Mouse (Mus musculus): ENCODE results near the gene Abcd3. TPM values are rescaled to one million over a fixed set of nuclear protein-coding genes. Genes with fewer than 3 reads are reported as not detected.
"Not testable (repeated sequence)": the region's sequence is repeated elsewhere in the genome, so short reads cannot be mapped to it uniquely, and the experiment has no call there.

Gene Abcd3
- polyA plus RNA-seq, 1 experiment from 2014 or later, result 59.4 TPM

DNA sequence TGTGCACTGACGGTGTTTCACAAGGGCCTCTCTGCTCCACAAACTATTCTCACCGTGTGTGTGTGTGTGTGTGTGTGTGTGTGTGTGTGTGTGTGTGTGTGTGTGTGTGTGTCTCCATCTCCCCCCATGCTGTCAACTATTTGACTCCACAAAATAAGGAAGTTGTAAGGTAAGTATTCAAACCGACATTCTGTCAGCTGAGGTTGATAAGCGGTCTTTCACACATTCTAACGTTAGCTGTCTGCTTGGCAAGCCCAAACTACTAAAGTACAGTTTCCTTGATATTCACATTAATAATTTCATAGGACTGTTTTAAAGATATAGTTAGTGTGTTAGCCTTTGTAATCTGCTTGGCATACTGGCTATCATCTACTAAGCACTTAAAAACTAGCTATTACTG, 48.3 kb downstream of the Abcd3 start:
- H3K36me3 ChIP-seq (ENCODE audit: control insufficient read depth, insufficient read depth, low read length), result peaks cover 8% of the 10 kb centered on the region; the same call in 1 of the 2 replicates
- WGBS, result 90% methylated on average over 5 of the region's 5 CpGs
- no peaks in the 10 kb centered on the region for H3K9me3 ChIP-seq (ENCODE audit: control insufficient read depth, low read length)
- H3K4me1 ChIP-seq (ENCODE audit: control insufficient read depth, insufficient read depth, low read length), result no peaks in the 10 kb centered on the region
- no peak for ATAC-seq (ENCODE audit: insufficient read depth, low FRiP score, low TSS enrichment)
- no peak overlapping the region for H3K4me3 ChIP-seq (ENCODE audit: low read depth, low read length)
- no peaks in the 10 kb centered on the region for H3K27me3 ChIP-seq (ENCODE audit: control insufficient read depth, insufficient read depth, low read length)
- no peak overlapping the region for H3K9ac ChIP-seq (ENCODE audit: low read length)
- no peak overlapping the region for H3K27ac ChIP-seq (ENCODE audit: low read depth, low read length)
- no peak for DNase-seq (ENCODE audit: low spot score)
- no peak overlapping the region for H3K4me2 ChIP-seq (ENCODE audit: low read depth)

DNA sequence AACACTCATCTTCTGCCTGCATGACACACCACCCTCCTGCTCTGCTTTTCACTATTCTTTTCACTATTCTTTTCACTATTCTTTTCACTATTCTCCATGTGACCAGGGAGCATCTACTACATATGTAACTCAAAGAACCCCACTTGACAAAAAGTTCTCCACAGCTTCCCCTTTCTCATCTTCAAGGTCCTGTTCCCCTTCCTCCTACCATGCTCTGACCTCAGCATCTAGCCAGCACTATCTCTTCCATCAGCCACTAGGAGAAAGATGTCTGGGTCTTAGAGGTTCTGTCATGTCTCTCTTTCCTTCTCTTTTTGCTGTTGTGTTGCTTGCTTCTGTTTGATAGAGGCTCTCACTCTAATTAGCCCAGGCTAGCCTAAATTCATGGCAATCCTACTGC, 49.1 kb downstream of the Abcd3 start:
- ATAC-seq (ENCODE audit: insufficient read depth, low FRiP score, low TSS enrichment) (no peak), DNase-seq (ENCODE audit: low spot score) (no peak)
- Histone ChIP-seq H3K36me3 (ENCODE audit: control insufficient read depth, insufficient read depth, low read length) (0 out of 2 replicates have a peak, but pooled peaks cover 6% of the 10 kb centered on the region), H3K27me3 (ENCODE audit: control insufficient read depth, insufficient read depth, low read length) (no peaks in the 10 kb centered on the region), H3K4me1 (ENCODE audit: control insufficient read depth, insufficient read depth, low read length) (no peaks in the 10 kb centered on the region), H3K27ac (ENCODE audit: low read depth, low read length) (no peak overlapping the region), H3K4me2 (ENCODE audit: low read depth) (no peak overlapping the region), H3K9me3 (ENCODE audit: control insufficient read depth, low read length) (no peaks in the 10 kb centered on the region), H3K9ac (ENCODE audit: low read length) (no peak overlapping the region), H3K4me3 (ENCODE audit: low read depth, low read length) (no peak overlapping the region)

DNA sequence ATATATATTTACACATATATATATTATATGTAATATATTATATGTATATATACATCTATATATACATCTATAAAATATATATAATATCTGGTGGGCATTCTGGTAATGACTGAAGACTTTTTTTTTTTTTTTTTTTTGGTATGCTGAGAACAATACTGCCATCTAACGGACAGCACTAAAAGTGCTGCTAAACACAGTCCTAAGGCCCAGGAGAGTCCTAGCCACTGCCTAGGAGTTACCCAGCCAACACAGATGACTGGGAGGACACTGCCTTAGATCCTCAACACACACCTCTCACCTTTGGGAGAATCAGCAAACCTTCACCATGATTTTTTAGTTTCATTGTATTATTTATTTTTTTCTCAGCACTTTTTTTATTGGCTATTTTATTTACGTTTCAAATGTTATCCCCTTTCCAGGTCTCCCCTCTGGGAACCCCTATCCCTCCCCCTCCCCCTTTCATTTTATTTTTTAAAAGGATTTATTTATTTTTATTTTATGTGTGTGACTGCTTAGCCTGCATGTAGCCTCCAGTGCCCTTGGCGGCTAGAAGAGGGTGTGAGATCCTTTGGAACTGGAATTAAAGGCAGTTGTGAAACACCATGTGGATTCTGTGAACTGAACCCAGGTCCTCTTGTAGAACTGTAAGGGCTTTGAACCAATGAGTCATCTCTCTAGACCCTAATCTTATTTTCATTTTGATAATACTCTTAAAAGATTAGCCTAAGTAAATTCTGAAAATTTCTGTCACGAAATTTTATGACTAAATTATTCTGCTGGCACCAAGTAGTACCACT, 52.8 kb downstream of the Abcd3 start:
- 0 out of 2 replicates have a peak, but pooled peaks cover 2% of the 10 kb centered on the region for H3K36me3 ChIP-seq (ENCODE audit: control insufficient read depth, insufficient read depth, low read length)
- no peak for DNase-seq (ENCODE audit: low spot score)
- no peak overlapping the region for H3K4me3 ChIP-seq (ENCODE audit: low read depth, low read length)
- no peak overlapping the region for H3K4me2 ChIP-seq (ENCODE audit: low read depth)
- H3K27ac ChIP-seq (ENCODE audit: low read depth, low read length), result no peak overlapping the region
- no peaks in the 10 kb centered on the region for H3K9me3 ChIP-seq (ENCODE audit: control insufficient read depth, low read length)
- no peak for ATAC-seq (ENCODE audit: insufficient read depth, low FRiP score, low TSS enrichment)
- no peaks in the 10 kb centered on the region for H3K27me3 ChIP-seq (ENCODE audit: control insufficient read depth, insufficient read depth, low read length)
- no peaks in the 10 kb centered on the region for H3K4me1 ChIP-seq (ENCODE audit: control insufficient read depth, insufficient read depth, low read length)
- WGBS, result 65% methylated on average over 4 of the region's 4 CpGs
- no peak overlapping the region for H3K9ac ChIP-seq (ENCODE audit: low read length)

DNA sequence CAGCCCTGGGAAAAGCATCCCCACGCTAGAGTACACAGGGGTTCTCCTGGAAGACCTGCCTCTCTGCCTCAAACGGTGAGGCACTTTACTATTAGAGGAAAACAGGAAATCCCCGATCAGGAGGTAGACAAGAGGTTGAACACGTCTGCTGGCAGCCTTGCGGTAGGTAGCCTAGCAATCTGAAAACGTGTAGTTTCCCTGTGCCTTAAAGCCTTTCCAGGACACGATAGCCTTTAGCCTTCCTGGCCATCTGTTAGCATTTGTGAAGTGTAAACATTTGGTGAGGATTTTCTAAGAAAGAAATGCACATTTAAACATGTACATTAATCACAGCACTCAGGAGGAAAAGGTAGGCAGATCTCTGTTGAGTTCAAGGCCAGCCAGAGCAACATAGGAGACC, 56.7 kb downstream of the Abcd3 start:
- H3K27me3 ChIP-seq (ENCODE audit: control insufficient read depth, insufficient read depth, low read length), result no peaks in the 10 kb centered on the region
- DNase-seq (ENCODE audit: low spot score) (no peak), ATAC-seq (ENCODE audit: insufficient read depth, low FRiP score, low TSS enrichment) (no peak)
- no peak overlapping the region for H3K4me3 ChIP-seq (ENCODE audit: low read depth, low read length)
- no peaks in the 10 kb centered on the region for H3K36me3 ChIP-seq (ENCODE audit: control insufficient read depth, insufficient read depth, low read length)
- WGBS, result 76% methylated on average over 7 of the region's 7 CpGs
- no peak overlapping the region for H3K4me2 ChIP-seq (ENCODE audit: low read depth)
- H3K4me1 ChIP-seq (ENCODE audit: control insufficient read depth, insufficient read depth, low read length), result no peaks in the 10 kb centered on the region
- H3K9me3 ChIP-seq (ENCODE audit: control insufficient read depth, low read length), result no peaks in the 10 kb centered on the region
- no peak overlapping the region for H3K9ac ChIP-seq (ENCODE audit: low read length)
- H3K27ac ChIP-seq (ENCODE audit: low read depth, low read length), result no peak overlapping the region

DNA sequence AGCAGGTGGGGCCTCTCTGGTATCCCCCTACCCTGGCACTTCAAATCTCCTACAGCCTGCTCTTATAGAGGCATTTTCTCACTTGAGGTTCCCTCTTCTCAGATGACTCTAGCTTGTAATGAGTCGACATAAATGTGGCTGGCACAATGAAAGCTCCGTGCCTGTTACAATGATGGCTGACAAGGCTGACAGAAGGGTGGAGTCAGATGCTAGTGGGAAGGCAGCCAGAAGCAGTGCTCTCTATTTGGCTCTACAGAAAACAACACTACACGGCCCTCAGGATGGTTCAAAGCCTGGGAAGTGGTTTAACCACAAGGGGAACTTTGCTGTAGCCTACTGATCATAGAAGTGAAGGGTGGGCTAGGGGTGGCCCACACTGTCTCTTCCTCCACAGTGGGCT, 60.0 kb downstream of the Abcd3 start:
- ATAC-seq (ENCODE audit: insufficient read depth, low FRiP score, low TSS enrichment) (no peak), DNase-seq (ENCODE audit: low spot score) (no peak)
- no peak overlapping the region for H3K9ac ChIP-seq (ENCODE audit: low read length)
- no peak overlapping the region for H3K27ac ChIP-seq (ENCODE audit: low read depth, low read length)
- H3K4me3 ChIP-seq (ENCODE audit: low read depth, low read length), result no peak overlapping the region
- no peaks in the 10 kb centered on the region for H3K27me3 ChIP-seq (ENCODE audit: control insufficient read depth, insufficient read depth, low read length)
- WGBS, result 50% methylated on average over 3 of the region's 3 CpGs
- H3K9me3 ChIP-seq (ENCODE audit: control insufficient read depth, low read length), result no peaks in the 10 kb centered on the region
- H3K4me2 ChIP-seq (ENCODE audit: low read depth), result no peak overlapping the region
- no peaks in the 10 kb centered on the region for H3K4me1 ChIP-seq (ENCODE audit: control insufficient read depth, insufficient read depth, low read length)
- H3K36me3 ChIP-seq (ENCODE audit: control insufficient read depth, insufficient read depth, low read length), result no peaks in the 10 kb centered on the region

DNA sequence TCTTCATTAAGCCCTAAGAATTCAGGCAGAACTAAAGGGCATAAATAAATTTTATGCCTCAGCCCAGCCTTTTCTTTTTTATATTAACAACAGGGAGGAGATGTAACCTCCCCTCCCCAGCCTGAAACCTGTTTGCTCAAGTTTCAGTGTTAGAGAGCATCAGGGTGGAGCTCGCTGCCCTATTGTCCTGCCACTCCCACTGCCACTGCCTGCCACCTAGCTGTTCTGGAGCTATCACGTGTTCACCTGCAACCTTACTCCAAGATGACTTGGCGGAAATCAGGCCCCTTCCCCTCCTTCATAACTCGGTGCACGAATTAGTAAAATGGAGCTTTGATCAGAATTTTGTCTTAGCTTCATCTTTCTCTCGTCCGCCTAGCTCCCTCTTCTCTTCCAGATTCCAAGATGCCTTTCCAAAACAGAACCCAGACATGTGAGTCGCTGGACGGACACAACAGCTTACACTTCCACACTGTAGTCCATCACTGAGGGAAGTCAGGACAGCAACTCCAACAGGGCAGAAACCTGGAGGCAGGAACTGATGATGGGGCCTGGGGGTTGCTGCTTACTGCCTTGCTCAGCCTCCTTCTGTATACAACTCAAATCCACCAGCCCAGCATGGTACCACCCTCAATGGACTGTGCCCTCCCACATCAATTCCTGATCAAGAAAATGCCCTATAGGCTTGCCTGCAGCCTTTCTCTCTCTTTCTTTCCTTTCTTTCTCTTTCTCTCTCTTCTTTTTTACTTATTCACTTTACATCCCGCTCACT, 60.6 kb downstream of the Abcd3 start:
- not testable (repeated sequence) for H3K9me3 ChIP-seq (ENCODE audit: control insufficient read depth, low read length); DNase-seq (ENCODE audit: low spot score); ATAC-seq (ENCODE audit: insufficient read depth, low FRiP score, low TSS enrichment); H3K27ac ChIP-seq (ENCODE audit: low read depth, low read length); H3K4me1 ChIP-seq (ENCODE audit: control insufficient read depth, insufficient read depth, low read length); H3K36me3 ChIP-seq (ENCODE audit: control insufficient read depth, insufficient read depth, low read length); H3K9ac ChIP-seq (ENCODE audit: low read length); H3K27me3 ChIP-seq (ENCODE audit: control insufficient read depth, insufficient read depth, low read length); H3K4me3 ChIP-seq (ENCODE audit: low read depth, low read length); H3K4me2 ChIP-seq (ENCODE audit: low read depth)
- WGBS, result 89% methylated on average over 10 of the region's 10 CpGs

DNA sequence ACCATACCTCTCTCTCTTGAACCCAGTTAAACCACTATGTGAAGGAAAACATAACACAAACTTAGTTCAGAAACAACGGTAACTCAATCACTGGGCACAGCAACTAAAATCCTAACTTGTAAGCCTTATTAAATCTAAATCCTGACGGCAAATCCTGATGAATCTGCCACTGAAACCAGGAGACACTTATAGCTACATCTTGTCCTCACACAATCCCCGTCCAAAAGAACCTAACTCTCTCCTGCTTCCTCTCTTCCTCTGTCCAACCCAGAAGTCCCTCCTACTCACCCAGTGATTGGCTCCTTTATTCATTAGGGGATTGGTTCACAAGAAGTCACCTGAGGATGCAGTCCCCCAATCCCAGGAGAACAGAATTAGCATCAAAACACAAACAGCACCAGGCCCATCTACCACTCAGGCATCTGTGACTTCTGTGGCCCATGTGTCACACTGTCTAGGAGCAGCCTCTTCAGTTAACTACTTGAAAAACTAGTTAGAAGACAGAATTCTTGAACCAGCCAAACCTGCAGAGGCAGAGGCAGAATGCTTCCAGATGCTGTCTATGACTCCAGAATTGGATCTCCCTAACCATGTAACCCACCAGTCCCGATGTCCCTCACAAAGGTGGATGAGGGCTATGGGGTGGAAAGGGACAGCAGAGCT, 73.8 kb downstream of the Abcd3 start:
- H3K36me3 ChIP-seq (ENCODE audit: control insufficient read depth, insufficient read depth, low read length); H3K4me2 ChIP-seq (ENCODE audit: low read depth); H3K9me3 ChIP-seq (ENCODE audit: control insufficient read depth, low read length); DNase-seq (ENCODE audit: low spot score); H3K27ac ChIP-seq (ENCODE audit: low read depth, low read length); H3K9ac ChIP-seq (ENCODE audit: low read length); H3K4me3 ChIP-seq (ENCODE audit: low read depth, low read length); H3K4me1 ChIP-seq (ENCODE audit: control insufficient read depth, insufficient read depth, low read length); H3K27me3 ChIP-seq (ENCODE audit: control insufficient read depth, insufficient read depth, low read length); ATAC-seq (ENCODE audit: insufficient read depth, low FRiP score, low TSS enrichment): not testable (repeated sequence)
- WGBS, result 96% methylated on average over 4 of the region's 4 CpGs

DNA sequence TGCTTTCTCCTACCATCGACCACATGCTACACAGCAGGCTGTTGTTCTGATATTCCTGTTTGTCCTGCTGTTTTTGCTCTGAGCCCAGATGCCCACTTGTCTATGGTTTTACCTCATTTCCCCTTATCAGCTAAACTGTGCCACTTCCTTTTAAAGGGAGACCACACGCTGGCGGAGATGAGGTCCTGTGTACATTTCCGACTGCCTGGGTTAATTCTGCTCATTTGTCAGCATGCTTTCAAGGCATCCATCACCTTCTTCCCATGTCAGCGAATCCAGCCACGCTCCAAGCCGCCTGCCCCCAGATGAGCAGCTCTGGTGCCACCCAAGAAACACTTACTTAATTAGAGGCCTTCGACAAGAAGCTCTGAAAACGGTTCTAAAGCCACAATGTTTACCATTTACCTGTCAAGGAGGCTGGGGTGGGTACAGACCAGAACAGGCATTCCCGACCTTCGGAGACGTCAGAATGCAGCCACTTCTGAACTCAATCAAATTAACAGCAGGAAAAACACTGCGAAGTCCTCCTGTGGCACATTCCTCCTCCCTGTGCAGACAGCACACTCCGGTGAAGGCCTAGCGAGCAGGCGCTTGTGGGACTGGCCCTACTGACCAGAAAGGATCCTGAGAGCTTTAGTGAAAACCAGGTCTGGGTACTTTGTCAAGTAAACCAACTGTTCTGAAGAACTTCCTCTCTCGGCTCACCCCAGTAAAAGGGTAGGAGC, 75.5 kb downstream of the Abcd3 start:
- WGBS, result 70% methylated on average over 17 of the region's 17 CpGs
- Histone ChIP-seq H3K4me3 (ENCODE audit: low read depth, low read length) (no peak overlapping the region), H3K36me3 (ENCODE audit: control insufficient read depth, insufficient read depth, low read length) (no peaks in the 10 kb centered on the region), H3K4me1 (ENCODE audit: control insufficient read depth, insufficient read depth, low read length) (peaks cover 3% of the 10 kb centered on the region; the same call in 1 of the 2 replicates), H3K27me3 (ENCODE audit: control insufficient read depth, insufficient read depth, low read length) (no peaks in the 10 kb centered on the region), H3K27ac (ENCODE audit: low read depth, low read length) (no peak overlapping the region), H3K4me2 (ENCODE audit: low read depth) (no peak overlapping the region), H3K9me3 (ENCODE audit: control insufficient read depth, low read length) (no peaks in the 10 kb centered on the region), H3K9ac (ENCODE audit: low read length) (no peak overlapping the region)
- ATAC-seq (ENCODE audit: insufficient read depth, low FRiP score, low TSS enrichment), result no peak
- DNase-seq (ENCODE audit: low spot score), result no peak
